Mouse (Mus musculus): Measurements from ENCODE around the gene Ppp1r13l. TPM values are rescaled to one million over a fixed set of nuclear protein-coding genes. Genes with fewer than 3 reads are reported as not detected.

Ppp1r13l gene
- polyA plus RNA-seq, 1 experiment from 2014 or later, result 2.3 TPM

DNA sequence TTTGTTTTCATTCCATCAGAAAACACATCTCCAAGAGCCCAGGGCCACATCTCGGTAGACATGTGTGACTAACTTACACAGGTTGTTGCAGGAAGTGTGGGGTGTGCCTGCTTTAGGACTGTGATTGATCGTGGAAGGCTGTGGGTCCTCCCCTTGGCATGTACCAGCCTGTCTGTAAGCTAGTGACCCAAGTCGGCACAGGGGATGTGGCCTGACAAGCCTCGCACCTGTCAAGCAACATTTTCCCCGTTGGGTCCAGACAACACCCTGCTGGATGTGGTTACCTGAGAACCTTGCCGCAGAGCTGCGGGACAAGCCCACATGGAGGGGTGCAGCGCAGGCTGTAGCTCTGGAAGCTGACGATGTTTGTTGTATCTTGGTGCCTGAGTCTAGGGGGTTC, 37.1 kb upstream of the Ppp1r13l start:
- no peaks in the 10 kb centered on the region for H3K36me3 ChIP-seq
- H3K27ac ChIP-seq, result no peak overlapping the region
- H3K4me3 ChIP-seq (replicated peaks), result no peak overlapping the region
- no peak for ATAC-seq
- H3K4me2 ChIP-seq (replicated peaks), result no peak overlapping the region
- H3K27me3 ChIP-seq, result peaks cover 25% of the 10 kb centered on the region; the same call in 1 of the 2 replicates
- peaks cover 34% of the 10 kb centered on the region for H3K4me1 ChIP-seq (replicated peaks)
- WGBS, result 62% methylated on average over 9 of the region's 9 CpGs
- no peaks in the 10 kb centered on the region for H3K9me3 ChIP-seq
- no peak overlapping the region for H3K9ac ChIP-seq (replicated peaks)

DNA sequence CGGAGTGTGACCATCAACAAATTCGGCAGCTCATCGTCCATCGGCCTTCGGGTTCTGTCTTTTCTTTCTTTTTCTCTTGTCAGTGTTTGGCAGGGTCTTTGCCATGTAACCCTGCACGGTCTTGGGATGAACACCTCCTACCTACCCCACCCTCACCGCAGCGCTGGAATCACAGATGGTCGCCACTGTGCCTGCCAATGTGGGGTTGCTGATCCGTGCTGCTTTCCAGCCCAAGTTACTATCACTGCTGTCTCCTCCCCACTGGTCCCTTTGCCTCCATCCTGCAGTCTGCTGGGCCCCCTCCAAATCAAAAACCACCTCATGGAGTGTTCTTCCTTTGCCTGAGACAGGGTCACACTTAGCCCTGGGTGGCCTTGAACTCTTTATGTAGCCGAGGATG, 35.3 kb upstream of the Ppp1r13l start:
- no peak for ATAC-seq

DNA sequence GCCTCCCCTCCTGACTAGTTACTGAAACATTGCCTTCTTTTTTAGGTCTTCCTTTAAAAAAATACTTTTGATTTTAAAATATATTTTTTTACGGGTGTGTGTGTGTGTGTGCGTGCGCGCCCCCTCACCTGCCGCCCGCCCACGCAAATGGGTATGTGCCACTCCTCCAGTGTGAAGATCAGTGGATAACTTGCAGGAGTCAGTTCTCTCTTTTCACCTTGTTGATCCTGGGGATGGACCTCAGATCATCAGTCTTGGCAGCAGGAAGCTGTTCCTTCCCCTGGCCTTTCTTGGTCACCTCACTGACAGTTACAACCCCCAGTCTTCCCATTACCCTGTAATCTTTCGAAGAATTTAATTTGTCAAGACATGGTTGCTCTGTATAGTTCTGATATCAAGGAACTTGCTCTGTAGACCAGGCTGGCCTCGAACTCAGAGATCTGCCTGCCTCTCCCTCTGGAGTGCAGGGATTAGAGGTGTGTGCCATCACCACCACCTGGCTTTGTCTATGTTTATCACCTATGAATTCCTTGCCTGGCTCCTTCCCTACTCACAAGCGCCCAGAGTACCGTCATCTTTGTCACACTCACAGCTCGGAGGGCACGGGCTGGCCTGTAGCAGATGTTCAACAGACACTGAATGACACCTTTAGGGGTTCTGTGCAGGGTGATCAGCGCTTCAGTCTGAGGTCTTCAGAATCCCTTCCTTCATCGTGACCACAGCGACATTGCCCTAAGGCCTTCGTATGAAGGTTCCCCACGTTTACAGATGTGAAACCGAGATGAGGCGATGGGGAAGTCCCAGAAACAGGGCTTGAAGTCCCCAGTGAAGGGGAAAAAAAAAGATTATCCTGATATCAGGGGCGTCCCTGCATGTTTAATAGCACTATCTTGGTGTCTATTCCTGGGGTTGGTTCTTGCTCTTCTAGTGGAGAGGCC, 34.0 kb upstream of the Ppp1r13l start:
- no peak overlapping the region; the same call in 1 of the 2 replicates for H3K9ac ChIP-seq (replicated peaks)
- H3K4me2 ChIP-seq (replicated peaks), result no peak overlapping the region; the same call in 1 of the 2 replicates
- no peak for ATAC-seq
- peaks cover 10% of the 10 kb centered on the region; the same call in 1 of the 2 replicates for H3K27me3 ChIP-seq
- H3K36me3 ChIP-seq, result no peaks in the 10 kb centered on the region
- no peaks in the 10 kb centered on the region for H3K9me3 ChIP-seq
- 73% methylated on average over 21 of the region's 21 CpGs for WGBS
- H3K27ac ChIP-seq, result no peak overlapping the region
- H3K4me1 ChIP-seq (replicated peaks), result peaks cover 27% of the 10 kb centered on the region
- H3K4me3 ChIP-seq (replicated peaks), result no peak overlapping the region

More for the DNA sequence above, 35.3 kb upstream of the Ppp1r13l start:
- no peaks in the 10 kb centered on the region for H3K36me3 ChIP-seq
- no peak overlapping the region for H3K4me3 ChIP-seq (replicated peaks)
- no peak overlapping the region for H3K4me2 ChIP-seq (replicated peaks)
- H3K9me3 ChIP-seq, result no peaks in the 10 kb centered on the region
- no peak overlapping the region for H3K9ac ChIP-seq (replicated peaks)
- peaks cover 36% of the 10 kb centered on the region for H3K4me1 ChIP-seq (replicated peaks)
- H3K27ac ChIP-seq, result no peak overlapping the region
- 88% methylated on average over 11 of the region's 11 CpGs for WGBS
- H3K27me3 ChIP-seq, result peaks cover 10% of the 10 kb centered on the region; the same call in 1 of the 2 replicates

DNA sequence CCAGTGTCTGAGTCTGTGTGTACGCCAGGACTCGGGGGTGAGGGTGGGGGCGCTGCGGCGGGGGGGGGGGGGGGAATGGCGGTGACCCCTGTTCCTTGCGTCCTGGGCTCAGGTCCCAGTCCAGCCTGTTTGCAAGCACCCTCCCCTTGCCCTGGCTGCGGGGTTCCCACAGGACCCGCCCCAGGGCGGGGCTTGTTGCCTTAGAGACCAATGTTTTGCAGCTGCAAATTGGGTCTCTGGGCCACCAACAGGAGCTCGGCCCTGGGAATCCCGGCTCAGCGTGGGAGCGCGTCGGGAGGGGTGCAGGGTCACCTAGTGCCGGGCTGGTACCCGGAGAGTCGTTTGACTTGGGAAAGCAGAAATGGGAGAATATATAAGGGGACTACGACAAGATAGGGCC, 33.2 kb upstream of the Ppp1r13l start:
- under 1% methylated on average over 19 of the region's 20 CpGs for WGBS
- H3K36me3 ChIP-seq, result no peaks in the 10 kb centered on the region
- no peaks in the 10 kb centered on the region for H3K9me3 ChIP-seq
- peak; percentile 66 for ATAC-seq
- peak overlapping the region; percentile 53 for H3K27ac ChIP-seq
- H3K27me3 ChIP-seq, result peaks cover 7% of the 10 kb centered on the region; the same call in 1 of the 2 replicates
- peak overlapping the region; percentile 43 for H3K4me3 ChIP-seq (replicated peaks)
- peaks cover 22% of the 10 kb centered on the region for H3K4me1 ChIP-seq (replicated peaks)
- peak overlapping the region; percentile 58 for H3K9ac ChIP-seq (replicated peaks)
- peak overlapping the region; percentile 68 for H3K4me2 ChIP-seq (replicated peaks)

DNA sequence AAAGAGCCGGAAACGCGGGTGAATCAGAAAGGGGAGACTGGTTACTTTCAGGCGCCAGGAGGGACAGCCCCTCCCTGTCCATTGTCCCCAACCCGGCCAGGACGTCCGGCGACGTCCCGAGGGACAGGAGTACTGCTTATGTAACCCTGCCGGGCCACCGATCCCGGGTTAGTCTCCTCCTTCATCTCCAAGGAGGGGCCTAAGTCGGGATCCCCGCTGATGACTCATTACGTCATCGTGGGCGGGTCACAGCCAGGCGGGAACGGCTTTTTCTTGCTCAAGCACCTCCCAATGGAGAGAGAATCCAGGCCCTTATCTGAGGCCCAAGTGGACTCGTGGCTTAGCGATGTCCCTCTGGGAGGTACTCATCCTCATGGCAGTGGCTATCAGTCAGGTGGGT, 32.4 kb upstream of the Ppp1r13l start:
- Histone ChIP-seq H3K36me3 (no peaks in the 10 kb centered on the region), H3K4me1 (replicated peaks) (peaks cover 22% of the 10 kb centered on the region), H3K27me3 (peaks cover 8% of the 10 kb centered on the region), H3K27ac (peak overlapping the region; percentile 53), H3K4me2 (replicated peaks) (peak overlapping the region; percentile 68), H3K9me3 (no peaks in the 10 kb centered on the region), H3K4me3 (replicated peaks) (peak overlapping the region; percentile 43), H3K9ac (replicated peaks) (peak overlapping the region; percentile 58)
- ATAC-seq, result peak; percentile 53
- 1% methylated on average over 22 of the region's 22 CpGs for WGBS

DNA sequence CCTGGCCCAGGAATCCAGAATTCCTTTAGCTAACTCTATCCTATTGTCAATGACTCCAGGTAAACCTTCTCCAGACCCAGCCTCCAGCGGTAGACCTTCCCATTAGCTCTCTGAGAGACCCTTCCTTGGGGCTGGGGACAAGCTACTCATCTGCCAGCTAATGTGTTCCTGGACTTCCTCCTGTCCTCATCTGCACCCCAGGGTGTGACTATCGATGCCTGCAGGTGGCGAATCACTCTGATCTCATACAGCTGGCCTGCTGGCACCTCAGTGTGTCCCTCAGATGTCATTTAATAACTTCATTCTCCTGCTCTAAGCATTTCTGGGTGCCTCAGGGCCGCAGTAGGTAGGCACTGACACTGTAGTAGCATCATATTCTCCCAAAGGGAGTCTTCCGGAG, 31.8 kb upstream of the Ppp1r13l start:
- Histone ChIP-seq H3K9me3 (no peaks in the 10 kb centered on the region), H3K9ac (replicated peaks) (no peak overlapping the region), H3K4me1 (replicated peaks) (peaks cover 27% of the 10 kb centered on the region), H3K36me3 (no peaks in the 10 kb centered on the region), H3K27me3 (peaks cover 4% of the 10 kb centered on the region), H3K27ac (no peak overlapping the region), H3K4me2 (replicated peaks) (peak overlapping the region; percentile 68; the same call in 1 of the 2 replicates), H3K4me3 (replicated peaks) (no peak overlapping the region)
- no peak for ATAC-seq
- 85% methylated on average over 5 of the region's 5 CpGs for WGBS

DNA sequence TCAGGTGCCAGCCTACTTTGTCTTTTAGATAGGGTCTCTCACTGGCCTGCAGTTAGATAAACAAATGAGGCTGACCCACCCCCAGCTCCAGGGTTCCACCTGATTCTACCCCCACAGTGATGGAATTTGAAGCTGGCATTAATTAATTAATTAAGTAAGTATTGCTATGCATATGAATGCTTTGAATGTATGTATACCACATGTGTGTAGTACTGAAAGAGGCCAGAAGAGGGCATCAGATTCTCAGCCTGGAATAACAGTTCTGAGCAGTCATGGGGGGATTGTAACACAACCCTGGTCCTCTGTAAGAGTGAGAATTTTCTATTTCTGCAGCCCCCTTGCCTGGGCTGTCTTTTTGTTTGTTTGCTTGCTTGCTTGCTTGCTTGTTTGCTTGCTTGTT, 31.1 kb upstream of the Ppp1r13l start:
- Histone ChIP-seq H3K27me3 (peaks cover 2% of the 10 kb centered on the region; the same call in 1 of the 2 replicates), H3K9ac (replicated peaks) (no peak overlapping the region), H3K4me2 (replicated peaks) (no peak overlapping the region), H3K36me3 (no peaks in the 10 kb centered on the region), H3K9me3 (no peaks in the 10 kb centered on the region), H3K4me1 (replicated peaks) (peaks cover 28% of the 10 kb centered on the region), H3K27ac (no peak overlapping the region), H3K4me3 (replicated peaks) (no peak overlapping the region)
- no peak for ATAC-seq

DNA sequence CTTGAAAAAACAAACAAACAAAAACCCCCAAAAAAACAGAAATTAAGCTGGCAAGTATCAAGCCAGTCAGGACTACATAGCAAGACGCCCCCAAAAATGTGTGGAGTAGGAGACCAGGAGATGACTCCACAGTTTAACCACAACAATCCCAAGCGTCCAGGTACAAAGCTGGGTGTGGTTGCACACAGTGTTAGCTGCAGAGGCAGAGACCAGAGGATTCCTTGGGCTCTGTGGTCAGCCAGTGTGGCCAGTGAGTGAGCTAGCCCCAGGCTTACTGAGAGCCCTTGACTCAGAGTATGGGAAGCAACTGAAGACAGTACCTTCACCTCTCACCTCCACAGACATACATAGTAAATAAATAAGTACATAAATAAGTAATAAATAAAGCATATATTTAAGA, 27.6 kb upstream of the Ppp1r13l start:
- H3K27me3 ChIP-seq, result peaks cover 2% of the 10 kb centered on the region; the same call in 1 of the 2 replicates
- 67% methylated on average over 2 of the region's 2 CpGs for WGBS
- H3K4me2 ChIP-seq (replicated peaks), result no peak overlapping the region
- no peaks in the 10 kb centered on the region for H3K9me3 ChIP-seq
- peaks cover 21% of the 10 kb centered on the region for H3K4me1 ChIP-seq (replicated peaks)
- H3K36me3 ChIP-seq, result no peaks in the 10 kb centered on the region
- H3K27ac ChIP-seq, result no peak overlapping the region
- peak overlapping the region; percentile 67; the same call in 1 of the 2 replicates for H3K4me3 ChIP-seq (replicated peaks)
- H3K9ac ChIP-seq (replicated peaks), result no peak overlapping the region
- no peak for ATAC-seq

DNA sequence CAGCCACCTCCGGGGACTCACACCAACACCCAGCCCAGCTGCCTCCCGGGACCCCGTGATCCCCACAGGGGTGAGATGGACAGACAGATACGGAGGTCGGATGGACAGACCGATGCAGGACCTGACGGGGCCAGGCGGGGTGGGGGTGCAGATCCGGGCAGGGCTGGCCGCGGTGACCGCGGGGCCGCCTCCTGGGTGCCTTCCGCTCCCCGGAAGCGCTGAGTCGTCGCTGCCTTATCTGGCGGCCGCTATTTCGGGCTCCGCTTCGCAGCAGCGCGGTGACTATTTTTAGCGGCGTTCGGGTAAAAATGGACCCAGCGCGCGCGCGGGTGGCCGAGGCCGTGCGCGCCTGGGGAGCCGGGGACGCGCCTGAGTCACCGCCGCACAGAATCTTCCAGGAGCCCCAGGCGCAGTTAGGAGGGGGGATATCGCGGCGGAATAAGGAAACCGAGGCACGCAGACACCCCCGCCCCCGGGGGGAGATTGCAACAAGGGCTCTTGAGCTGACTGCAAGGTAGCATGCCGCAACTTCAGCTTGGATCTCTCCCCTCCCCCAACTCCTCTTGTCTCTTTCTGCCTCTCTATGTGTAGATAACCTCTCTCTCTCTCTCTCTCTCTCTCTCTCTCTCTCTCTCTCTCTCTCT, 26.7 kb upstream of the Ppp1r13l start:
- Histone ChIP-seq H3K9me3 (no peaks in the 10 kb centered on the region), H3K9ac (replicated peaks) (peak overlapping the region; percentile 89), H3K27me3 (peaks cover 2% of the 10 kb centered on the region; the same call in 1 of the 2 replicates), H3K36me3 (no peaks in the 10 kb centered on the region), H3K4me2 (replicated peaks) (peak overlapping the region; percentile 75), H3K27ac (peak overlapping the region; percentile 82), H3K4me3 (replicated peaks) (peak overlapping the region; percentile 67), H3K4me1 (replicated peaks) (peaks cover 11% of the 10 kb centered on the region)
- WGBS, result under 1% methylated on average over 52 of the region's 52 CpGs
- ATAC-seq, result peak; percentile 65

DNA sequence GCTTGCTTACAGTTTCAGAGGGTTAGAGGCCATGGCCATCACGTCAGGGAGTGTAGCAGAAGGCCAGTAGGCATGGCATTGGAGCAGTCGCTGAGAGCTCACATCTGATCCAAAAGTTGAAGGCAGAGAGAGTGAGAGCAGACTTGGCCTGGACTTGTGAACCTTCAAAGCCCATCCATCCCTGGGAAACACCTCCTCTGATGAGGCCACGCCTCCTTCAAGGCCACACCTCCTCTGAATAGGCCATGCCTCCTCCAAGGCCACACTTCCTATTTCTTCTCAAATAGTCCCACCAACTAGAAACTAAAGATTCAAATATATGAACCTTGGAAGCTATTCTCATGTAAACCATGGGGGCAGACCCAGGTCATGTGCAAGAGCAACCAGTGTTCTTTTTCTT, 24.0 kb upstream of the Ppp1r13l start:
- Histone ChIP-seq H3K27me3 (peaks cover 2% of the 10 kb centered on the region; the same call in 1 of the 2 replicates), H3K4me2 (replicated peaks) (no peak overlapping the region), H3K4me3 (replicated peaks) (no peak overlapping the region), H3K36me3 (no peaks in the 10 kb centered on the region), H3K27ac (no peak overlapping the region), H3K4me1 (replicated peaks) (peaks cover 10% of the 10 kb centered on the region), H3K9me3 (no peaks in the 10 kb centered on the region), H3K9ac (replicated peaks) (no peak overlapping the region)
- WGBS, result 39% methylated on average over 3 of the region's 3 CpGs
- ATAC-seq, result no peak

DNA sequence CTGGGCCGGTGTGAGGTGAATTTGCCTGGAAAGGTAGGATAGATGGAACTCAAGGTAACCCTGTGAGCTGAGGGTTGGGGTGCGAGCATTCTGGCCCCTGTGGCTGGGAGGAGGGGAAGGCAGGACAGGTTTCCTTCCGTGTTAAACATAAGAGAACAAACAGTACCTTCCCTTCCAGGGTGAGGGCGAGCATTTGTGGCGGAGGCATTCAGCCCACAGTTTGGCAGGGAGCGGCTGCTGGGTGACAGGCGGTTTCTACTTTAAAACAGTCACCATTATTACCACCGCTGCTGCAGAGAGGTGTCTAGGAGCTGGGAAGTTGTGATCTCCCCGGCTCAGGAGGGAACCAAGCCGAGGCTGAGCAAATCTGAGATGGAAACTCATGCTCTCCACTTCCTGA, 22.4 kb upstream of the Ppp1r13l start:
- Histone ChIP-seq H3K4me3 (replicated peaks) (no peak overlapping the region), H3K27ac (no peak overlapping the region), H3K9ac (replicated peaks) (no peak overlapping the region; the same call in 1 of the 2 replicates), H3K36me3 (no peaks in the 10 kb centered on the region), H3K9me3 (no peaks in the 10 kb centered on the region), H3K27me3 (peaks cover 13% of the 10 kb centered on the region), H3K4me2 (replicated peaks) (no peak overlapping the region), H3K4me1 (replicated peaks) (peaks cover 20% of the 10 kb centered on the region)
- 69% methylated on average over 10 of the region's 10 CpGs for WGBS
- ATAC-seq, result no peak

DNA sequence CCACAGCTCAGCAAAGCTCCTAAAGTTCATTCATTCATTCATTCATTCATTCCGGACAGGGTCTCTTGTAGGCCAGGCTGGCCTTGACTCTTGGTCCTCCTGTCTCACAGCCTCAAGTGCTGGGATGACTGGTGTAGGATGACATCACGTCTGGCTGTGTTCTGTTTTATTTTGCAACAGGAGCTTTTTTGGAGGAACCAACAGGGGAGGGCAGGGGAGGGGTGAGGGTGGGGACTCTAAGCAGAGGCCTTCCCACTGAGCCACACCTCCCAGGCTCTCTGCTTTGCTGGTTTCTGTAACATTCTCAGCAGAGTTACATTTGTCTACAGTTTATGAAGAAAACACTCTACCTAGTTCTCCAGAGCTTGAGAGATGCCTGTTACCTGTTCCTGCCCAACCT, 21.5 kb upstream of the Ppp1r13l start:
- no peak overlapping the region for H3K4me2 ChIP-seq (replicated peaks)
- H3K27ac ChIP-seq, result no peak overlapping the region
- H3K4me3 ChIP-seq (replicated peaks), result no peak overlapping the region
- H3K9me3 ChIP-seq, result no peaks in the 10 kb centered on the region
- H3K9ac ChIP-seq (replicated peaks), result no peak overlapping the region
- no peak for ATAC-seq
- 53% methylated on average over 2 of the region's 2 CpGs for WGBS
- peaks cover 19% of the 10 kb centered on the region for H3K4me1 ChIP-seq (replicated peaks)
- H3K27me3 ChIP-seq, result peaks cover 14% of the 10 kb centered on the region
- H3K36me3 ChIP-seq, result no peaks in the 10 kb centered on the region

All from midbrain, embryonic 13.5 days (tissue).